Mouse (Mus musculus): ENCODE results near the gene Fam133b.
"Not testable (repeated sequence)": the region's sequence is repeated elsewhere in the genome, so short reads cannot be mapped to it uniquely, and the experiment has no call there.

Fam133b gene

DNA sequence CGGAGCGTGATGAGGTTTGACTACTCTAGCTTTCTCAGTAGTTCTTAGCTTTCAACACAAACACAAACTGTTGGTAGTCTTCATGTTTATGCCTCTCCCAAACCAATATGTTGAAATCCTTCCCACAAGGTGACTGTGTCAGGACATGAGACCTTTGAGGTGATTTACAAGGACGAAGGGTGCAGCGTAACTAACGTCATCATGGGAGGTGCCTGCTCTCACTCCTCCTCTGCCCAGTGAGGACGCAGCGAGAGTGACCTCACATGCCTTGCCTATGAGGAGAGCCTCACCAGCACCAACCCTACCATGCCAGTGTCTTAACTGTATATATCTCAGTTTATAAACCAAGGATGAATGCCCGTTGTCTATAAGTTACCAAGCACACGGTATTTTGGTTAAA lies 63.5 kb downstream of the Fam133b start:
- no peak for DNase-seq

DNA sequence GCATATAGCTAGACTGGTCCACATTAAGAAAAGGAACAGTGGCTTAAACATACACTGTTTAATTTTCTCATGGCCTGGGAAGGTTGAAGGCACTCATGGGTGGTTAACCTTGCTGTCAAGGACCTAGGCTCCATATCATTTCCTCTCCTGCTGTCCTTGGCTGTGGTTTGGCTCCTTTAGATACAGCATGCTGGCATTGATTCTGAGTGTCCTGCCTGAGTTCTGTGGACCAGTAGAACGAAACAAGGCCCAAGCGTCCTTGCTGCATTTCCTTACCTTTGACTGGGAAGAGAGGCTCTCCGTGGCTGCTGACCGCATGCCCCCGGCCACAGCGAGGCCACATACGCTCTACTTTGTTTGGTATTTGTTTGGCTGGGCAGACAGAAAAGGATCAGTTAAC lies 65.6 kb downstream of the Fam133b start:
- DNase-seq: no peak

- not testable (repeated sequence) for DNase-seq
Observed at GRCm38 (mm10) chr5:3611835-3612234, 68.2 kb downstream of the Fam133b start.

All from kidney, adult 8-10 months (tissue).